Mouse (Mus musculus): Measurements from ENCODE around the gene Emilin2. TPM values are rescaled to one million over a fixed set of nuclear protein-coding genes. Genes with fewer than 3 reads are reported as not detected.

Gene Emilin2
- polyA plus RNA-seq, 1 experiment: 10.4 TPM

DNA sequence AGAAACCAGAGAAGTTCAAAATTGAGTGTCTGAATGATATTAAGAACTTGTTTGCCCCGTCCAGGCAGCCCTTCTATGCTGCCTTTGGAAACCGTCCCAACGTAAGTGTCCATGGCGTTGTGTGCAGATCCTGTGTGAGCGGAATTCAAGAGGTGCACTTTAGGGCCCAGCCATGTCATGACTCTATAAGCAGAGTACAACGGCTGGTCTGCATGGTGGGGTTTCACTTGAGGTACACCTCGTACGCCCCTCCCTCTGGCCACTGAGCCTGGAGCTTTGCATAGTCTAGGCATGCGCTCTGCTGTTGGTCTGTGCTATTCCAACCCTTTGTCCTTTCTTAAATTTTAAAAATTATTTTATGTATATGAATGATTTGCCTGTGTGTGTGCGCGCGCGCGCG, 66.6 kb downstream of the Emilin2 start:
- H3K27ac ChIP-seq (replicated peaks; ENCODE audit: low read depth, low read length): no peak overlapping the region
- no peak overlapping the region for H3K4me3 ChIP-seq (ENCODE audit: insufficient read depth, low read depth, low read length)

DNA sequence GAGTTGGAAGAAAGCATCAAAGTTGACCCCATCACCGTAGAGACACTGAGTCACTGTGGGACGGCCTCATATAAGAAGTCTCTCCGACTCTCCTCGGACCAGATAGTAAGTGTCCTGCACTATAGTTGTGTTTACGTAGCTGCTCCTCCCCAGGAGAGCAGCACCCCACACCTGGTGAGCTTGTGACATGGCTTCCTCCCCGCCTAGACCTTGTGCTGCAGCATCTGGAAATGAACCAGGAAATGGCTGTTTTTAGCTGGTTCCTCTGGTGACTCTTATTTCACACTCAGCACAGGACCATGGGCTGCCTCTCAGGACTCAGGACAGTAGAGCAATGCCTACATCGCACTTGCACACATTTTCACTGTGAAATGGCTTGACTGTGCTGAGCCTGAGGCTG, 69.1 kb downstream of the Emilin2 start:
- Histone ChIP-seq H3K27ac (replicated peaks; ENCODE audit: low read depth, low read length) (no peak overlapping the region), H3K4me1 (ENCODE audit: control insufficient read depth, insufficient read depth, insufficient read length, low read length) (no peaks in the 10 kb centered on the region), H3K4me3 (ENCODE audit: insufficient read depth, low read depth, low read length) (no peak overlapping the region)

More for the DNA sequence above, 66.6 kb downstream of the Emilin2 start:
- no peaks in the 10 kb centered on the region for H3K4me1 ChIP-seq (ENCODE audit: control insufficient read depth, insufficient read depth, insufficient read length, low read length)

DNA sequence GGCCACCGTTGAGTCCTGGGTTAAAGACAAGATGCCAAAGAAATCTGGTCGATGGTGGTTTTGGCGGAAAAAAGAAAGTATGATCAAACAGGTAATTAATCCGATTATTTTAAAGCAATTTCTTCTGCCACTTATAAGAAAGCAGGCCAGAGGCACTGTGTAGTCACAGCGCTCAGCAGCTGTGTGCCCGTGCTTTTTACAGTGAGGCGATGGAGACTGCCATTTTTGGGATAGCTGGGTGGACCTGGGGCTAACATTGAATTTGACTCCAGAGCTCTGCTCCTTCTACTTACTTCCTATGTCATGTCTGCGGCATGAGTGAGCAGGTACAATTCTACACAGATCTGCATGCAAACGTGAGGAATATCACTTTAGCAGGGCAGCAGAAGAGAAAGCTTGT, 71.0 kb downstream of the Emilin2 start:
- Histone ChIP-seq H3K4me1 (ENCODE audit: control insufficient read depth, insufficient read depth, insufficient read length, low read length) (no peaks in the 10 kb centered on the region), H3K27ac (replicated peaks; ENCODE audit: low read depth, low read length) (no peak overlapping the region), H3K4me3 (ENCODE audit: insufficient read depth, low read depth, low read length) (no peak overlapping the region)

DNA sequence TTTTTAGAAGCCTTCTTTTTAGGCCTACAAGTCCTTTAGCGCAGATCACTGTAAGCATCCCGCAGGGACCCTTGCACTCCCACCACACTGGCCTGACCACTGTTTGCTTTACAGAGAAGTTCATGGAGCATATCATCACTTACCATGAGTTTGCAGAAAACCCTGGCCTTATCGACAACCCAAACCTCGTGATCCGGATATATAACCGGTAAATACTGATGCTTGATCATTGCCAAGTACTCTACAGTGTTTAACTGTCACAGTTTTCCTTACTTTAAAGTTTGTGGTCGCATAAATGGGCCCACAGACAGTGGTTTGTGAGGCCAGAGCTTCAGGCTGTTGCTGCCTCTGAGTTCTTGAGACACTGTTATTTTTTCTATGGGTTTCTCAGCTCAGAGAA, 73.3 kb downstream of the Emilin2 start:
- Histone ChIP-seq H3K4me1 (ENCODE audit: control insufficient read depth, insufficient read depth, insufficient read length, low read length) (no peaks in the 10 kb centered on the region), H3K4me3 (ENCODE audit: insufficient read depth, low read depth, low read length) (no peak overlapping the region), H3K27ac (replicated peaks; ENCODE audit: low read depth, low read length) (no peak overlapping the region)

DNA sequence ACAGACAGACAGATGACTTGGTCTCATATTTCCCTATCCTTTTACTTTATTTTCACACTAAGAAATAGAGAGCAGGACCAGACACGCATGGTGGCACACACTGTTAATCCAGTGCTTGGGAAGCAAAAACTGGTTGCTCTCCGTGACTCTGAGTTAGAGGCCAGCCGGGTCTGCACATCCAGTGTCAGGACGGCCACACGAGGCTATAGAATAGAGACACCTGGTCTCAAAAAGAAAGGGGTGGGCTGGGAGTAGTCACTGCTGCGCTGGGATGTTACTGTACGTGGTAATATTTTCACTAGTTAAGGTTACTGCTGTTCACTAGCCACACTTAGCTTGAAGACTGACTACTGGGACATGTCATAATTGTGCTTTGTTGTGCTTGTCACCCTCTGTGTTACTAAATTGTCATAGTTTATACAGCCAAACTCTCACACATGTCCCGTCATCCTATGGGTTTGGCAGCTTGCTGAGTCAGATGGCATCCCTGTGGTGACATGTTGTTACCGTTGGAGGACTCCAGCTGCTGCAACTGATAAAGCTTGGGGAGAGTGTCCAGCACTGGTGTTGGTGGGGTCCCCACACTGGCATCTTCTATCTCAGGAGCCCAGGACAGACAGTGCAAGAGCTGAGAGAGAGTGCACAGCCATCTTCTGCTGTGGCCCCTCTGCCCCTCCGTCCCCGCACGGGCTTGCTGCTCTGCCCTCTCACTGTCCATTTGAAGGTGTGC, 76.4 kb downstream of the Emilin2 start:
- Histone ChIP-seq H3K27ac (replicated peaks; ENCODE audit: low read depth, low read length) (no peak overlapping the region), H3K4me1 (ENCODE audit: control insufficient read depth, insufficient read depth, insufficient read length, low read length) (no peaks in the 10 kb centered on the region)

DNA sequence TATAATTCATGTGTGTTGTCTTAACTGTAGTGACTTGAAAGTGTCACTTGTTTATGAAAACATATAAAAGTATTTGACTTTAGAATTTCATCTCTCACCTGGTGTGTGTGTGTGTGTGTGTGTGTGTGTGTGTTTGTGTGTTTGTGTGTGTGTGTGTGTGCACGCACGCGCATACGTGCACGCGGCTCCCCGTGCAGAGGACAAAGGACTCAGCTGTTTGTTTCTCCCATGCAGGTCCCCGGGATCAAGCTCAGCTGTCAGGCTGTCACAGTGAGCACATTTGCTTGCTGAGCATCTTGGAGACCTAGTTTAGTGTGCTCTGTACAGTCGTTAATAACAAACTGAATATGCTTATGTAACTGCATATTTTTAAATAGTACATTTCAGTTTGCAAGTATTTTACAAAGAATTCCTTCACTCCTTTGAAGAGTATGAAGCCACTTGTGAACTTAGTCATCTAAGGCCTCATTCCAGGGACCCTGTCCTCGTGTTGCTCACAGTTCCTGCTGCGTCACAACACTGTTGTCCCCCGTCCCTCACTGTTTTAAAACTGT, 77.7 kb downstream of the Emilin2 start:
- H3K4me1 ChIP-seq (ENCODE audit: control insufficient read depth, insufficient read depth, insufficient read length, low read length): no peaks in the 10 kb centered on the region
- H3K27ac ChIP-seq (replicated peaks; ENCODE audit: low read depth, low read length): no peak overlapping the region
- H3K4me3 ChIP-seq (ENCODE audit: insufficient read depth, low read depth, low read length): no peak overlapping the region

More for the DNA sequence above, 76.4 kb downstream of the Emilin2 start:
- no peak overlapping the region for H3K4me3 ChIP-seq (ENCODE audit: insufficient read depth, low read depth, low read length)

DNA sequence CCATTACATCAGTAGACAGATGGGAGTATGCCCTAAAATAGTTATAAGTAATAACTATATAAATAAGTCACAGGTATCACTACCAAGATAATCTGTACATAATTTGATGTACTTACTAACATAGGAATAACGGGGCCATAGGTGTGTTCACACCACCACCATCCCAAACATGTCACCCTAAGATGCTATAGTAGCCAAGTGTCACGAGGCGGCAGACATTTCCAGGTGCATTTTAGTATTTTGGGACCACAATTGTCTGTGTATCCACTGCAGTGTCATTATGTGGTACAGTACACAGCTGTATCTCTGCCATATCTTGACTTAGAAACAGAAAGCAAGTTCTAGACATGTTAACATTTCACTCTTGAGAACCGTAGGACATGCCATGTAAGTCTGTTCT, 78.6 kb downstream of the Emilin2 start:
- Histone ChIP-seq H3K27ac (replicated peaks; ENCODE audit: low read depth, low read length) (no peak overlapping the region), H3K4me3 (ENCODE audit: insufficient read depth, low read depth, low read length) (no peak overlapping the region), H3K4me1 (ENCODE audit: control insufficient read depth, insufficient read depth, insufficient read length, low read length) (no peaks in the 10 kb centered on the region)

DNA sequence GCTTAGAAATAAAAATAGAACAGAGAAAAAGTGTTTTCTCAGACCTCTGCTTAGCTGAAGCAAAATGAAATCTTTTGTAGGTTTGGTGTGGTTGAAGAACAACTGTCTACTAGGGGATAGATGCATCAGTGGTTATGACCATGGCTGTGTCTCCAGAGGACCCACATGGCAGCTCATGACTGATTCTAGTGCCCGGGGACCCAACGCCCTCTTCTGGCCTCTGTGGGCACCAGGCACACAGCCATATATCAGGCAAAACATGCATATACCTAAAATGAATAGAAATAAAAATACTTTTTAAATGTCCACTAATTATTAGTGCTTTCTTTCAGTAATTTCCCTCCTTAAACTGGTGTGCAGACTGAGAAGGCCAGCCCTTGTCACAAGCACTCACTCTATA, 79.8 kb downstream of the Emilin2 start:
- Histone ChIP-seq H3K27ac (replicated peaks; ENCODE audit: low read depth, low read length) (no peak overlapping the region), H3K4me3 (ENCODE audit: insufficient read depth, low read depth, low read length) (no peak overlapping the region), H3K4me1 (ENCODE audit: control insufficient read depth, insufficient read depth, insufficient read length, low read length) (no peaks in the 10 kb centered on the region)

DNA sequence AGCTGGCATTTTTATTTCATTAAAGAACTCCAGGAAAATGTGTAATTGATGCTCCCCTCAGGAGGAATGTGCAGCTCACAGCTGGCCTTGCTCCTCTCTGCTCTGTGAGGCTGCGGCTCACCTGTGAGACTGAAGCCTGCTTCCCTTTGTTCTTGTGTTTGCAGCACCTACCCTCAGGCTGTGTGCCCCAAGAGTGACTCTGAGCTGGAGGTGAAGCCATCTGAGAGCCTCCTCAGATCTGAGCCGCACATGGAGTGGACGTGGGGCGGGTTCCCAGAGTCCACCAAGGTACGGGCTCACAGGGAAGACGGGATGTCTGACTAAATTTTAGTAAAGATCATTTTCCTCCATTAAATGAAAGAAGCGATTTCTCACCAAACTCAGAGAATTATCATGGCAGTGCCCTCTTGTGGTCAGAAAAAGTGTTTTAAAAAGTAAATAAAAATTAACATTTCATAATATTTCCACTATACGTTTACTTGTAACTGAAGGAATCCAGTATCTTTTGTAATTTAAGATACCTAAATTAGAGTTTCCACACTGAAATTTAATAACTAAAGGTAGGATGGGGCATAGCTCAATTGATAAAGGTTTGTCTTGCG, 81.6 kb downstream of the Emilin2 start:
- Histone ChIP-seq H3K27ac (replicated peaks; ENCODE audit: low read depth, low read length) (no peak overlapping the region), H3K4me1 (ENCODE audit: control insufficient read depth, insufficient read depth, insufficient read length, low read length) (no peaks in the 10 kb centered on the region), H3K4me3 (ENCODE audit: insufficient read depth, low read depth, low read length) (no peak overlapping the region)

DNA sequence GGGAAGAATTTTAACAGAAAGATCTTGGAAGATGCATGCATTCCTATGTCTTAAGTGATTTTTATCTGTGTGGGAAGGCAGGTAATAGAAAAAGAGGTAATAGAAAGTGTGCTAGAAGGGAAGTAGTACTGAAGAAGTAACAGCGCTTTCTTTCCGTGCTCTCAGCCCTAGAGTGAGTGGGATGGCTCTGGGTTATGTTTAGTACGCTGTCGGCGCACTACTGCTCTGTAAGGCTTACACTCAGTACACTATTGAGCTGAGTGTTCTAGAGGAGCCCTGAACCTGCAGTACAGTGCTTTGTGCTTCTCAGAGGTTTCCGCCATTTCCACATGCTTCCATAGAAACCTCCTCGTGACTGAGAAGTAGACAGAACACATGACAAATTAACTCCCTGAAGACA, 83.1 kb downstream of the Emilin2 start:
- Histone ChIP-seq H3K4me1 (ENCODE audit: control insufficient read depth, insufficient read depth, insufficient read length, low read length) (no peaks in the 10 kb centered on the region), H3K4me3 (ENCODE audit: insufficient read depth, low read depth, low read length) (no peak overlapping the region), H3K27ac (replicated peaks; ENCODE audit: low read depth, low read length) (no peak overlapping the region)

DNA sequence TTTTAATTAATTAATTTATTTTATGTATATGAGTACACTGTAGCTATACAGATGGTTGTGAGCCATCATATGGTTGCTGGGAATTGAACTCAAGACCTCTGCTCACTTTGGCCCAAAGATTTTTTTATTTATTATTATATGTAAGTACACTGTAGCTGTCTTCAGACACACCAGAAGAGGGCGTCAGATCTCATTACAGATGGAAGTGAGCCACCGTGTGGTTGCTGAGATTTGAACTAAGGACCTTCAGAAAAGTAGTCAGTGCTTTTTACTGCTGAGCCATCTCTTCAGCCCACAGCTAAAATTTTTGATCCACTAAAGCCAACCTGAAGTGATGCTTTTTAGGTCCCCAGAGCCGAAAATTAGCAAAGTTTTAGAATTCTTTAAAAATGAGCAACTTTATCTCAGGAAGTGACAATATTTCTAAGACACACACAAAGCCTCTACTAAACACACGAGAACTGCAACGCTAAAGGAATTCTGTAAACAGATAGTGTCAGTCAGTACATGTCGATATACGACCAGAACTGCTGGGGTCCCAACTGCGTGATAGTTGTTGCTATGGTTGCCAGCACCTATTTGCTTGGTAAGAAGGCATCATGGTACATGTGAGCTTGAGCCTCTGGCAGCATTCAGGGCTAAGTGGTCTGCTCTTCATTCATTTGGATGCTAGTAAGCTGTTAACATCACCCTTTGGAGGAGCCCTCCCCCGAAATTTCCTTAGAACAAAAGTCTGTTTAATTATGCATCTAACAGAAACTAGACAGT, 84.5 kb downstream of the Emilin2 start:
- no peak overlapping the region for H3K4me3 ChIP-seq (ENCODE audit: insufficient read depth, low read depth, low read length)

DNA sequence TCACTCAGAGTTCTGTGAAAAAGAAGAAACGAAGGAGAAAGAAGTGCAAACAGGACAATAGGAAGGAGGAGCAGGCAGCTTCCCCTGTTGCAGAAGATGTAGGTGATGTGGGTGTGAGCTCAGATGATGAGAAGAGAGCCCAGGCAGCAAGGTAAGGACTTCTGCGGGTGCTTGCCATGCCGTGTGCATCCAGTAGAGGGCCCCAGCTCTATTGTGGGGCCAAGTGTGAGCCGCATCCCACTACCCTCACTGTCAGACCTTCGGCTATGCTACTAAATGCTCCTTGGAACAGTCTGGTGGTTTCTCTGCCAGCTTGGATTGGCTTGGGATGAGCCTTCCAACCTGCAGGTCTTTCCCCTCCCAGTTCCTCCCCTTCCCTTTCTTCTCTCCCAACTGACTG, 86.7 kb downstream of the Emilin2 start:
- no peaks in the 10 kb centered on the region for H3K4me1 ChIP-seq (ENCODE audit: control insufficient read depth, insufficient read depth, insufficient read length, low read length)
- H3K27ac ChIP-seq (replicated peaks; ENCODE audit: low read depth, low read length): no peak overlapping the region
- H3K4me3 ChIP-seq (ENCODE audit: insufficient read depth, low read depth, low read length): no peak overlapping the region

More for the DNA sequence above, 84.5 kb downstream of the Emilin2 start:
- Histone ChIP-seq H3K4me1 (ENCODE audit: control insufficient read depth, insufficient read depth, insufficient read length, low read length) (no peaks in the 10 kb centered on the region), H3K27ac (replicated peaks; ENCODE audit: low read depth, low read length) (no peak overlapping the region)

DNA sequence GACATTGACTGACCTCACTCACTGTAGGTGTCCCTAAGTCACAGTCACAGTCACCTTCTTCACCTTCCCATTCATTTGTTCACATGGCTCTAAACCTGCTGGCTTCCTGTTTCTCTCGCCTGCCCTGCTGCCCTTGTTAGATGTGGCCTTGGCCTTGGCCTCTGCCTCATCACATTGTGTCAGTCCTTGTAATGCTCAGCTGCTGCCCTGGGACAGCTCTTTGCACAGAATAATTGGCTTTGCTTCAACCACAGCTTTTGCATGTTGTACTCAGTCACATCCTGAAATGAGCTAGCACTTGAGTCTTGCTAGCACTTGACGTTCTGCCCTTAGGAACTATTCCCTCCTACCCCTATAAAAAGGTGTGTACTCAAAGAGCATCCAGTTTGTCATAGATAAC, 87.3 kb downstream of the Emilin2 start:
- Histone ChIP-seq H3K4me1 (ENCODE audit: control insufficient read depth, insufficient read depth, insufficient read length, low read length) (no peaks in the 10 kb centered on the region), H3K27ac (replicated peaks; ENCODE audit: low read depth, low read length) (no peak overlapping the region), H3K4me3 (ENCODE audit: insufficient read depth, low read depth, low read length) (no peak overlapping the region)

DNA sequence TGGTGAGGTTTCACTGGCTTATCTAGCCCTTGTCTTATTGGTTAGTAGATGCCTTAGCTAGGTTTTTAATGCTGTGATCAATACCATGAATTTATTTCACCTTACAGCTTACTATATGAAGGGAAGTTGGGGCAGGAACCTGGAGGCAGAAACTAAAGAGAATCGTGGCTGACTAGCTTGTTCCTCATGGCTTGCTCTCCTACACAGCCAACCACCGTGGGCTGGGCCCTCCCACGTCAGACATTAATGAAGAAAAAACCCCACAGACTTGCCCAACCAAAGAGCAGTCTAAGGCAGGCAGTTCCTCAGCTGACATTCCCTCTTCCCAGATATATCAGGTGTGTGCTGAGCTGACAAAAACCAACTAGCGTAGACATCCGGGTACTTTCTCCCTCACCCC, 88.1 kb downstream of the Emilin2 start:
- Histone ChIP-seq H3K4me3 (ENCODE audit: insufficient read depth, low read depth, low read length) (no peak overlapping the region), H3K4me1 (ENCODE audit: control insufficient read depth, insufficient read depth, insufficient read length, low read length) (no peaks in the 10 kb centered on the region), H3K27ac (replicated peaks; ENCODE audit: low read depth, low read length) (no peak overlapping the region)

DNA sequence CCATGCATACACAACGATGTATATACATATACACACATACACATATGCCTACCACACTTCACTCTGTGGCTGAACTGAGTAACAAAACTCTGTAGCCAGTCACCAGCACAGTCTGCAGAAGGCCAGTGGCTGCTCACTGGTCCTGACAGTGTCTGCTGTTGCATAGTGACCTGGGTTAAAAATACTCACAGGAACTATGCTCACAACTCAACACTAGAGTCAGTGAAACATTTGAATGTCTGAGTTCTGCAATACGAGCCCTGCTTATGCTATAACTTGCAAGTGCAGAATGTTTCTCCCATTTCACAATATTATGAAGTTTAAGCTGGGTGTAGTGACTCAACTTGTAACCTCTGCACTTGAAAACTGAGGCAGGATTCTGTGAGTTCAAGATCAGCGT, 90.4 kb downstream of the Emilin2 start:
- H3K4me1 ChIP-seq (ENCODE audit: control insufficient read depth, insufficient read depth, insufficient read length, low read length): no peaks in the 10 kb centered on the region
- H3K4me3 ChIP-seq (ENCODE audit: insufficient read depth, low read depth, low read length): no peak overlapping the region
- H3K27ac ChIP-seq (replicated peaks; ENCODE audit: low read depth, low read length): no peak overlapping the region
